Mouse (Mus musculus): ENCODE measurements around the gene Cdkn3.
"Not testable (repeated sequence)": the region's sequence is repeated elsewhere in the genome, so short reads cannot be mapped to it uniquely, and the experiment has no call there.

Gene Cdkn3

GRCm38 (mm10) chr14:46783327-46783926, 23.1 kb downstream of the Cdkn3 start:
- no peak for DNase-seq (ENCODE audit: extremely low read depth, low read depth)

DNA sequence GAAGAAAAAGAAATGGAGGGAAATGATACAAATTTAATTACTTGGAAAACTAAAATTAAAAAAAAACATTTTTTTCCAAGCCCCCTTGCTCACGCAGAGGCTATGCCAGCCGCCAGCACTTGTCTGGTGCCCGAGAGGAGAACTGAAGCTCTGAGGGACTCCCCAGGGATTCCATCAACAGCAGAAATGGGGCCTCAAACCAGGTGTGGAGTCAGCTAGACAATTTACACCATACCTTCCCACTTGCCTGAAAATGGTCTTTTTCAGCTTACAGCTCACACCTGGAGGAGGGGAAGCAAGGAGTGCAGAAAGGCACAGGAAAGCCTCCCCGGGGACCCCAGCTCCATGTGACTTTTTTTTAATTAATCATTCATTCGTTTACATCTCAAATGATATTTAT, 24.9 kb downstream of the Cdkn3 start:
- DNase-seq (ENCODE audit: extremely low read depth, low read depth) = no peak

DNA sequence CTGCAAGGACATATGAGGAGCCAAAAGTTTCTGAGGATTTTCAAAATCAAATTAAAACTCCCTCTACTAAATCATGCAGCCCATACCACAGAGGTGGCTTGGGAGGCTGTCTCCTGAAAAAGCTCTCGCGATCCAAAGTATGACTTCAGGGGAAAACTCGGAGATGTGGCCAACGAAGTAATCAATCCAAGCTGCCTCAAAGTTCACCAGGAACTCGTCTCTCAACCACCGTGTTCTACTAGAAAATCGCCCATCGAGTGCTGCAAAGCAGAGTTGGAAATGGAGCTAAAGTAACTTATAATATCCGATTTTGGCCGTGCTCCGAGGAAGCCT, 27.1 kb downstream of the Cdkn3 start:
- DNase-seq (ENCODE audit: extremely low read depth, low read depth) = no peak

GRCm38 (mm10) chr14:46787787-46788504, 27.6 kb downstream of the Cdkn3 start, which contains the start of gene Cnih1:
TSS of gene Cnih1 (minus strand) at chr14:46788411.
- DNase-seq (ENCODE audit: extremely low read depth, low read depth) = peak; percentile 67

DNA sequence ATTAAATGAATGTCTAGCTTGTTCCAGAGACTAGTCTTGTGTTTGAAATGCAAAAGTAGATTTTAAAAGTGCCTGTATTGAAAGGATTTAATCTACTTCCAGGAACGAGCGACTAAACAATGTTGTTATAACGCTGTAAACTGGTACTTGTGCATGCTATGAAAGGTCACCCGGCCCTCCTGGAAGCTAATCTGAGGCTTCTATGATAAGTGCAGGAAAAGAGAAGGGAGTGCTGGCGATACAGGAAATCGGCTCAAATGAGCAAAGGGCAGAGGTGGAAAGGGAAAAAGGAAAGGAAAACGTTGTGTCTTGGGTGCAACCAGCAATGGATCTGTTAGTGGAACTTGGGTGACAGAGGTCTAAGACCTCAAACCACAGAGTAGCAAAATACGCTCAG, 28.2 kb downstream of the Cdkn3 start:
- no peak for DNase-seq (ENCODE audit: extremely low read depth, low read depth)

DNA sequence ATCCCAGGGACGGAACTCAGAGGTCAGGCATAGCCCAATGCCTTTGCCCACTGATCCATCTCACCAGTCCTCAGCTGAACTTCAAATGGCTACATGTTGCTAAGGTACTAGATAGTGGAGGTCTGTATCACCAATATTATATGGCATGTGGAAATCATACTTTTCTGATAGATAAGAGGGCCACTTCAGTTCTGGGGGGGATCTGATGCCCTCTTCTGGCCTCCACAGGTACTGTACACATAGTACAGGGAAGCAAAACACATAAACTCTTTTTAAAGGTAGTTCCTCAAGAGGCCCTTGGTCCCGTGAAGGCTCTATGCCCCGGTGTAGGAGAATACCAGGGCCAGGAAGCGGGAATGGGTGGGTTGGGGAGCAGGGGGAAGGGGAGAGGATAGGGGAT, 30.0 kb downstream of the Cdkn3 start:
- peak; percentile 52 for DNase-seq (ENCODE audit: extremely low read depth, low read depth)

- DNase-seq (ENCODE audit: extremely low read depth, low read depth) = no peak
Observed at GRCm38 (mm10) chr14:46790723-46791122, 30.4 kb downstream of the Cdkn3 start.

- DNase-seq (ENCODE audit: extremely low read depth, low read depth) = no peak
Observed at GRCm38 (mm10) chr14:46794157-46794556, 33.8 kb downstream of the Cdkn3 start.

- DNase-seq (ENCODE audit: extremely low read depth, low read depth) = peak; percentile 65
Observed at GRCm38 (mm10) chr14:46800684-46801345, 40.5 kb downstream of the Cdkn3 start.

DNA sequence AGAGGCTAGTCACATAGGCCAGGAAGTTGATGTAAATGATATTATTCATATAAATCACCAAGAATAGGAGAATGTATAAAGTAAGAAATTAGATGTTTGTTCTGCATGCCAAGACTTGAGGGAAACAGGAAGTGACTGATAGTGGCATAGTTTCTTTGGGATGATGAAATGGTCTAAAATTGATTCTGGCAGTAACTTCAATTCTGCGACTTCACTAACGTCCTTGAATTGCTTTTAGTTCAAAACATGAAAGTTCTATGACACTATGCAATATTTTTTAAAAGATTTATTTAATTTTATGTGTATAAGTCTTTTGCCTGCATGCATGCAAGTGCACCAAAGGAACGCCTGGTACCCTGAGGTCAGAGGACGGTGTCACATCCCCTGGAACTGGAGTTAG, 42.9 kb downstream of the Cdkn3 start:
- no peak for DNase-seq (ENCODE audit: extremely low read depth, low read depth)

DNA sequence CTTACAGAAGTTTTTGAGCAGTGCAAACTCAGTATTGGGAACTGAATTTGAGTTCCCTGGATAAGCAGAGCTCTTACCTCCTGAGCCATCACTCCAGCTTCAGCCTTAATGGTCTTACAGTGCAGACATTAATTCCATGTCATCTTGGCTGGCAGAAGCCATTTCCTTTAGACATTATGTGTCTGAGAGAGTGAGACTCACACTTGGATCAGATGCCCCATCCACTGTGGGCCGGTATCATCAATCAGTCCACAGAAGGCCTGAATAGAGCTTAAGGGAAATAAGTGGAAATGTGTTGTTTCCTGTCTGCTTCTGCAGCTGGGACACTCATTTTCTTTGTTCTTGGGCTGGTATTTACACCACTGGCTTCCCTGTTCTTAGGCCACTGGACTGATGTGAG, 43.5 kb downstream of the Cdkn3 start:
- DNase-seq (ENCODE audit: extremely low read depth, low read depth) = no peak

DNA sequence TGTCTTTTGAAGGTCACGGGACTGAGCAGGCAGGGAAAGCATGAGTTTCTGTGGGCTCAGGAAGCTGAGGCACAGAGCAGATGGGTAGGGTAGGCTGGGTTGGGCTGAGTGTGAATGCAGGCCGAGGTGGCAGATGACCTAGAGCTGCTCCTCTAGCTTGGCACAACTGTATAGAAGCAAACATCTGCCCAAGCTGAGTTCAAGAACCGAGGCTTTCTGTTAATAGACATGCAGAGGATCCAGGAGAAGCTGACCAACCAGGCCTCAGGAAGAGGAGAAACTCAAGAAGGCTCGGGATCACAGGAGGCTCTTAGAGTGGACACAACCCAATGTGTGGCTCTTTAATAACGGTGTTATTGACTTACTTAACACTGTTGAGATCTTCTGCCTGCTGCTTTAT, 45.8 kb downstream of the Cdkn3 start:
- DNase-seq (ENCODE audit: extremely low read depth, low read depth) = no peak

GRCm38 (mm10) chr14:46807927-46808326, 47.6 kb downstream of the Cdkn3 start:
- no peak for DNase-seq (ENCODE audit: extremely low read depth, low read depth)

GRCm38 (mm10) chr14:46815640-46816039, 55.3 kb downstream of the Cdkn3 start:
- DNase-seq (ENCODE audit: extremely low read depth, low read depth) = no peak

DNA sequence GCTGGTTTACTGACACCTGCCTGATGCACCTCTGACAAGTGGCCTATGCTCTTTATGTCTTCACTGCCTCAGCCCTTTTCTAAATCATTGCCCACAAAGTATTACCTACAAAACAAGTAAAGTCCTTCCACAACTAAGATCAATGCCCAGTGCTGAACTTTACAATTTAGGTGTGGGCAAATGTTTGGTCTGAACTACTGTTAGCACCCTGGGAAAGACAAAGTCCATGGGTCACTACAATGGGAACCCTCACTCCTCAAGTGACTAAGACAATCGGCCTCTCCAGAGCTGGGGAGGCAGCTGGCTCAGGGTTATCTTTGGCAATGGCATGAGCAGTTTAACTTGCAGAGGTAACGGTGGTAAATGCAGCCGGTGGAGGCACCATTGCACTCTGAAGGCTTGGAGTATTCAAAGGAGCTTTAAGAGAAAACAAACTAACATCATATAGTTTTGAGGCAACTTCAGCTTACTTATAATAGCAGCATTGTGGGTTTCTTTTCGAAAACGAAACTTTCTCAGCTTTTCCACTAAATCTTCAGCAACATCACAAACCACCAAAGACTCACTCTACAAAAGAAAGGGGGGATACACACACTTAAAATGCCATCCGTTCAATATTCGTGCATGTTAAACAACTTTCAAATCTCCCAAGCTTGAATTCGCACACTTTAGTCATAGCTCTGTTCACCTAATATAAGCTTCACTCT, 56.7 kb downstream of the Cdkn3 start:
- no peak for DNase-seq (ENCODE audit: extremely low read depth, low read depth)

DNA sequence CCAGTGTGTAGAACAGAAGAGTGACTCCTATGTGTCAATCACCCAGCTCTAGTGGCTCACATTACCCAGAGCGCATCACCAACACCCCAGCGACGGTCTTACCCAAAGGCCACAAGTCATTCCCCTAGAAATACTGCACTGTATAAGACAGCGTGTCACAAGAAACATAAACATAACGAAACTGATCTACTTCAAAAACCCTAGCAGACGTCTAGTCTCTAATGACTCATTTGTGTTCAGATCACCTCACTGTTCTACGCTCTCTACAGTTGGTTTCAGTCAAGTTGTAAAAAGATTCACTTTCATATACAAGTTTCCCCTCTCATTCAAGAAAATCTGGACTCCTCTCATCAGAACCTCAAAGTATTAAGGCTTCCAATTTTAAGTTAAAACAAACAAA, 58.4 kb downstream of the Cdkn3 start:
- DNase-seq (ENCODE audit: extremely low read depth, low read depth) = no peak

DNA sequence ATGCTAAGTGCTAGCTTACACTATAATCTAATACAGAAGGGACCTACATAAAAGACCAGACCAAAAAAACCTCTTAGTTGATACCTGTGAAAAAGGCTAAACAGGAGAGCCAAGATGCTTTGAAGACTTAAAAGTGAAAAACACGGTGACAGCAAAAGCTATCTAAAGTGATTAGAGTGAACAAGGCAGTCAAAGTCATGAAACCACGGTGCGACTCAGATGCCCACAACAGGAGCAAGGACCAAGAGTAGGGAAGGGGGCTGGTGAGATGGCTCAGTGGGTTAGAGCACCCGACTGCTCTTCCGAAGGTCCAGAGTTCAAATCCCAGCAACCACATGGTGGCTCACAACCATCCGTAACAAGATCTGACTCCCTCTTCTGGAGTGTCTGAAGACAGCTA, 59.6 kb downstream of the Cdkn3 start:
- not testable (repeated sequence) for DNase-seq (ENCODE audit: extremely low read depth, low read depth)
